9 mouse cellular contexts compared by ENCODE assay signal in genomic region chr6:116671031-116671430, GRCm38 (mm10). TPM values are rescaled to one million over a fixed set of nuclear protein-coding genes. Genes with fewer than 3 reads are reported as not detected.
A peak's percentile ranks its signal among the peaks of the same experiment; 100 is the strongest.
DNase-seq lines count a peak whose midpoint lies in the region; ATAC-seq and TF ChIP-seq lines count a peak whose summit lies in the region.
"Had no signal": no experiment of that assay in that cellular context is flagged by ENCODE, and none has a peak within 500 bp of the region (broad histone marks: within the 10 kb centered on the region; RNA-seq: fewer than 3 reads in every experiment).

No protein-coding gene starts in this region.

- H3K4me3 ChIP-seq in kidney, embryonic 14.5 days (ENCODE audit: low read length), result no peak overlapping the region
- H3K4me3 ChIP-seq in bone marrow, adult 2 months (replicated peaks; ENCODE audit: control insufficient read depth, low read depth, low read length), result peak overlapping the region; percentile 40
- H3K4me3 ChIP-seq in hindbrain, embryonic 11.5 days (ENCODE audit: low read depth, low read length), result no peak overlapping the region; the same call in 1 of the 2 replicates
- no peak overlapping the region for H3K4me3 ChIP-seq in midbrain, postnatal 0 days (ENCODE audit: low read depth, low read length)

- H3K27ac ChIP-seq in kidney, embryonic 14.5 days (ENCODE audit: low read depth, low read length), result no peak overlapping the region
- H3K27ac ChIP-seq in bone marrow, adult 2 months (ENCODE audit: control insufficient read depth, insufficient read depth, low read depth, low read length, poor library complexity), result peak overlapping the region; percentile 40; the same call in 1 of the 2 replicates
- peak overlapping the region; percentile 84 for H3K27ac ChIP-seq in hindbrain, embryonic 11.5 days (ENCODE audit: low read depth, low read length)
- no peak overlapping the region for H3K27ac ChIP-seq in midbrain, postnatal 0 days (ENCODE audit: low read depth, low read length)

- no peaks in the 10 kb centered on the region for H3K27me3 ChIP-seq in kidney, embryonic 14.5 days (ENCODE audit: control insufficient read depth, insufficient read depth, low read length)
- no peaks in the 10 kb centered on the region for H3K27me3 ChIP-seq in hindbrain, embryonic 11.5 days (ENCODE audit: control insufficient read depth, insufficient read depth, low read length)
- no peaks in the 10 kb centered on the region for H3K27me3 ChIP-seq in midbrain, postnatal 0 days (ENCODE audit: insufficient read depth, low read length)
- H3K27me3 ChIP-seq: Patski had no signal

- no peak for TF ChIP-seq CTCF in bone marrow, adult 2 months (IDR thresholded peaks at IDR 0.05; ENCODE audit: control insufficient read depth, insufficient read depth, low read length)
- no peak for TF ChIP-seq CTCF in midbrain, postnatal 0 days (IDR thresholded peaks at IDR 0.05)

- H3K36me3 ChIP-seq in kidney, embryonic 14.5 days (ENCODE audit: control insufficient read depth, insufficient read depth, low read length), result no peaks in the 10 kb centered on the region
- no peaks in the 10 kb centered on the region for H3K36me3 ChIP-seq in hindbrain, embryonic 11.5 days (ENCODE audit: control insufficient read depth, insufficient read depth, low read length)
- H3K36me3 ChIP-seq in midbrain, postnatal 0 days (ENCODE audit: insufficient read depth, low read length), result no peaks in the 10 kb centered on the region

- no peak for DNase-seq in kidney, adult 11 months
- peak; percentile 62 for DNase-seq in hindbrain, embryonic 11.5 days (ENCODE audit: low spot score)
- peak; percentile 40 for DNase-seq in midbrain, postnatal 0 days (ENCODE audit: low spot score)
- no peak for DNase-seq in thymus, postnatal 36 days
- no peak for DNase-seq in right cerebral cortex, postnatal 25 days
- DNase-seq in cerebellum, adult 8-10 months, result no peak

- no peaks in the 10 kb centered on the region for H3K9me3 ChIP-seq in kidney, embryonic 14.5 days (ENCODE audit: control insufficient read depth, low read length)
- no peaks in the 10 kb centered on the region for H3K9me3 ChIP-seq in hindbrain, embryonic 11.5 days (ENCODE audit: control insufficient read depth, low read length)
- no peaks in the 10 kb centered on the region for H3K9me3 ChIP-seq in midbrain, postnatal 0 days (ENCODE audit: low read length)

- WGBS in kidney, embryonic 14.5 days, result 18% methylated on average over 5 of the region's 5 CpGs
- 57% methylated on average over 5 of the region's 5 CpGs for WGBS in bone marrow, adult 2 months
- WGBS in hindbrain, embryonic 11.5 days, result 11% methylated on average over 5 of the region's 5 CpGs
- 17% methylated on average over 5 of the region's 5 CpGs for WGBS in midbrain, postnatal 0 days

- H3K9ac ChIP-seq in kidney, embryonic 14.5 days (ENCODE audit: low read depth, low read length), result no peak overlapping the region
- peak overlapping the region; percentile 7; the same call in 1 of the 2 replicates for H3K9ac ChIP-seq in hindbrain, embryonic 11.5 days (ENCODE audit: low read depth, low read length)
- no peak overlapping the region; the same call in 1 of the 2 replicates for H3K9ac ChIP-seq in midbrain, postnatal 0 days (replicated peaks; ENCODE audit: low read length, poor library complexity, severe bottlenecking)

- no peak for TF ChIP-seq POLR2A in bone marrow, adult 2 months (IDR thresholded peaks at IDR 0.05; ENCODE audit: borderline replicate concordance, control insufficient read depth, low read depth, low read length)

- H3K4me1 ChIP-seq in kidney, embryonic 14.5 days (ENCODE audit: control insufficient read depth, insufficient read depth, low read length), result peaks cover 16% of the 10 kb centered on the region; the same call in 1 of the 2 replicates
- H3K4me1 ChIP-seq in bone marrow, adult 2 months (ENCODE audit: control insufficient read depth, insufficient read depth, low read length), result peaks cover 9% of the 10 kb centered on the region
- peaks cover 21% of the 10 kb centered on the region for H3K4me1 ChIP-seq in hindbrain, embryonic 11.5 days (replicated peaks; ENCODE audit: control insufficient read depth, insufficient read depth, low read length)
- H3K4me1 ChIP-seq in midbrain, postnatal 0 days (ENCODE audit: insufficient read depth, low read length), result peaks cover 14% of the 10 kb centered on the region

- peak; percentile 34; the same call in 1 of the 2 replicates for ATAC-seq in kidney, embryonic 14.5 days (ENCODE audit: low FRiP score, low TSS enrichment)
- peak; percentile 48 for ATAC-seq in hindbrain, embryonic 11.5 days (ENCODE audit: low FRiP score)
- no peak for ATAC-seq in midbrain, postnatal 0 days (ENCODE audit: low FRiP score)

- H3K4me2 ChIP-seq in kidney, embryonic 14.5 days (replicated peaks; ENCODE audit: low read depth, low read length), result no peak overlapping the region
- peak overlapping the region; percentile 32 for H3K4me2 ChIP-seq in hindbrain, embryonic 11.5 days (replicated peaks; ENCODE audit: low read depth, low read length)
- H3K4me2 ChIP-seq in midbrain, postnatal 0 days (ENCODE audit: low read depth, low read length, poor library complexity, severe bottlenecking), result peak overlapping the region; percentile 30

RNA-seq across cellular contexts. Expression of gene Rassf4, which starts 2.7 kb away (rescaled TPM):
- 5.4 and 7.8 TPM in 2 replicates for polyA plus RNA-seq in kidney, embryonic 14.5 days (2014; fragmentation: Nextera tagmentation; extraction: Ambion mirVana)
- 8.8 and 18.3 TPM in 2 replicates for polyA plus RNA-seq in bone marrow, adult 2 months (2011; ENCODE audit: insufficient read depth, insufficient read length, low replicate concordance, missing spikeins)
- polyA plus RNA-seq in hindbrain, embryonic 11.5 days (2014; fragmentation: Nextera tagmentation; extraction: Ambion mirVana), result 60.7 and 78.3 TPM in 2 replicates
- 6.7 and 7.0 TPM in 2 replicates for total RNA-seq in midbrain, postnatal 0 days (2014; rRNA removed)
- 8.1 and 10.4 TPM in 2 replicates for polyA plus RNA-seq in midbrain, postnatal 0 days (2015; fragmentation: Nextera tagmentation; extraction: Ambion mirVana)

RNA-seq across cellular contexts. Expression of gene Depp1, which starts 20.6 kb away (rescaled TPM):
- 23.1 and 27.5 TPM in 2 replicates for polyA plus RNA-seq in kidney, embryonic 14.5 days (2014; fragmentation: Nextera tagmentation; extraction: Ambion mirVana)
- polyA plus RNA-seq in bone marrow, adult 2 months (2011; ENCODE audit: insufficient read depth, insufficient read length, low replicate concordance, missing spikeins), result 11.9 and 15.0 TPM in 2 replicates
- polyA plus RNA-seq in hindbrain, embryonic 11.5 days (2014; fragmentation: Nextera tagmentation; extraction: Ambion mirVana), result 9.8 and 12.0 TPM in 2 replicates
- 1.4 and 5.0 TPM in 2 replicates for total RNA-seq in midbrain, postnatal 0 days (2014; rRNA removed)
- 3.1 TPM in 2 replicates for polyA plus RNA-seq in midbrain, postnatal 0 days (2015; fragmentation: Nextera tagmentation; extraction: Ambion mirVana)

RNA-seq across cellular contexts. Expression of gene Zfp422, which starts 42.2 kb away (rescaled TPM):
- polyA plus RNA-seq in kidney, embryonic 14.5 days (2014; fragmentation: Nextera tagmentation; extraction: Ambion mirVana), result 187 and 240 TPM in 2 replicates
- 7.1 and 12.1 TPM in 2 replicates for polyA plus RNA-seq in bone marrow, adult 2 months (2011; ENCODE audit: insufficient read depth, insufficient read length, low replicate concordance, missing spikeins)
- polyA plus RNA-seq in hindbrain, embryonic 11.5 days (2014; fragmentation: Nextera tagmentation; extraction: Ambion mirVana), result 313 and 337 TPM in 2 replicates
- total RNA-seq in midbrain, postnatal 0 days (2014; rRNA removed), result 62.8 and 64.5 TPM in 2 replicates
- polyA plus RNA-seq in midbrain, postnatal 0 days (2015; fragmentation: Nextera tagmentation; extraction: Ambion mirVana), result 95.0 and 96.4 TPM in 2 replicates

RNA-seq across cellular contexts. Expression of gene Tmem72, which starts 45.7 kb away (rescaled TPM):
- polyA plus RNA-seq in kidney, embryonic 14.5 days (2014; fragmentation: Nextera tagmentation; extraction: Ambion mirVana), result 1.4 and 1.8 TPM in 2 replicates
- polyA plus RNA-seq in bone marrow, adult 2 months (2011; ENCODE audit: insufficient read depth, insufficient read length, low replicate concordance, missing spikeins), result not detected in 2 replicates
- 0.07 and 0.12 TPM in 2 replicates for polyA plus RNA-seq in hindbrain, embryonic 11.5 days (2014; fragmentation: Nextera tagmentation; extraction: Ambion mirVana)
- 0.19 and 1.4 TPM in 2 replicates for total RNA-seq in midbrain, postnatal 0 days (2014; rRNA removed)
- 0.02 and 0.14 TPM in 2 replicates for polyA plus RNA-seq in midbrain, postnatal 0 days (2015; fragmentation: Nextera tagmentation; extraction: Ambion mirVana)

Comparison
In these comparisons a context has a peak if more than half of its experiments do, and no peak if none do; other contexts are left out.
1. H3K27ac ChIP-seq: peak in bone marrow, adult 2 months (single experiment) and hindbrain, embryonic 11.5 days (single experiment); none in kidney, embryonic 14.5 days (single experiment) and midbrain, postnatal 0 days (single experiment).
2. DNase-seq: peak in hindbrain, embryonic 11.5 days (single experiment) and midbrain, postnatal 0 days (single experiment); none in kidney, adult 11 months (single experiment), thymus, postnatal 36 days (0 of 2), right cerebral cortex, postnatal 25 days (single experiment) and cerebellum, adult 8-10 months (single experiment).